Mouse (Mus musculus) testis, adult 2 months (tissue): Measurements from ENCODE around the gene Ndufs3.

Experiments used
- CTCF ChIP-seq: fragments of 200-500 bp; IDR thresholded peaks from 2 replicates; pipeline ENCODE4 v1.5.1; 2012; ENCODE audit warnings: low read depth, mild to moderate bottlenecking, inconsistent platforms, low read length, moderate library complexity; ENCODE audit not compliant: control insufficient read depth, insufficient read depth, insufficient replicate concordance
- POLR2A ChIP-seq: fragments of 200-500 bp; IDR thresholded peaks from 2 replicates; pipeline ENCODE4 v1.6.1; 2012; ENCODE audit warnings: low read depth, mild to moderate bottlenecking, inconsistent platforms, low read length, moderate library complexity; ENCODE audit not compliant: control insufficient read depth

DNA sequence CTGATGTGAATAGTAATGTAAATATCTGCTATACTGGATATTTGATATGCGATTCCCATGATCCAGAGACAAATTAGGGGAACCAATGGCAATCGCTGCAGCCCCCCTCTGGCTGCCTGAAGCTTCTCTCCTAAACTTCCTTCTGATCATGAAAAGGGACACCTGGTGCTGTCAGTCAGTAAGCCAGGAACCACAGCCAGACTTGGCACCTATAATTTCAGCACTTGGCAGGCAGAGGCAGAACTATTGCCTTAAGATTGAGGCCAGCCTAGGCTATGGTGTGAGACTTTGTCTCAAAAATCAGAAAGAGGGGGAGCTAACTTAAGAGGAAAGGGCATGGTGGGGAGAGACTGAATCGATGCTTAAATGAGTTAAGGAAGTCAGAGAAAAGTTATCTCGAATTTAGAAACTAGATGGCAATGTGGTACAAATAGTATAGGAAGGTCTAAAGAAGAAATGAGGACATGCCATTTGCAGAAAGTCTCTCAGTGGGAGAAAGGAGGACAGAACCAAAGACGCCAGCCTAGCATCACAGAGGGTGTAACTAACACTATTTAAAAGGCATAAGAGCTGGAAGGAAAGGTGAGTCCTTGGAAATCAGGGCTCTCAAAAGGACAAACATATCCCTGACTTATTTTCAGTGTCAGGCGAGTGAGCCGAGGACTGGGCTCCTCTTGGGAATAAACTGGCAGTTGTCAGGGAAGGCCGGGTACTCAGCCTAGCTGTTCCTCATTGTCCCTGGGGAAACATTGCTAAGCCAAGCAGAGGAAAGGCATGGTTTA is 33.3 kb downstream of the Ndufs3 start:
- TF ChIP-seq CTCF, result no peak
- TF ChIP-seq POLR2A, result no peak
